Mouse (Mus musculus): ENCODE results near the gene Elovl3. TPM values are rescaled to one million over a fixed set of nuclear protein-coding genes. Genes with fewer than 3 reads are reported as not detected.
"Not testable (repeated sequence)": the region's sequence is repeated elsewhere in the genome, so short reads cannot be mapped to it uniquely, and the experiment has no call there.

Gene Elovl3
- polyA plus RNA-seq, 1 experiment from 2014 or later, result 0.40 TPM

DNA sequence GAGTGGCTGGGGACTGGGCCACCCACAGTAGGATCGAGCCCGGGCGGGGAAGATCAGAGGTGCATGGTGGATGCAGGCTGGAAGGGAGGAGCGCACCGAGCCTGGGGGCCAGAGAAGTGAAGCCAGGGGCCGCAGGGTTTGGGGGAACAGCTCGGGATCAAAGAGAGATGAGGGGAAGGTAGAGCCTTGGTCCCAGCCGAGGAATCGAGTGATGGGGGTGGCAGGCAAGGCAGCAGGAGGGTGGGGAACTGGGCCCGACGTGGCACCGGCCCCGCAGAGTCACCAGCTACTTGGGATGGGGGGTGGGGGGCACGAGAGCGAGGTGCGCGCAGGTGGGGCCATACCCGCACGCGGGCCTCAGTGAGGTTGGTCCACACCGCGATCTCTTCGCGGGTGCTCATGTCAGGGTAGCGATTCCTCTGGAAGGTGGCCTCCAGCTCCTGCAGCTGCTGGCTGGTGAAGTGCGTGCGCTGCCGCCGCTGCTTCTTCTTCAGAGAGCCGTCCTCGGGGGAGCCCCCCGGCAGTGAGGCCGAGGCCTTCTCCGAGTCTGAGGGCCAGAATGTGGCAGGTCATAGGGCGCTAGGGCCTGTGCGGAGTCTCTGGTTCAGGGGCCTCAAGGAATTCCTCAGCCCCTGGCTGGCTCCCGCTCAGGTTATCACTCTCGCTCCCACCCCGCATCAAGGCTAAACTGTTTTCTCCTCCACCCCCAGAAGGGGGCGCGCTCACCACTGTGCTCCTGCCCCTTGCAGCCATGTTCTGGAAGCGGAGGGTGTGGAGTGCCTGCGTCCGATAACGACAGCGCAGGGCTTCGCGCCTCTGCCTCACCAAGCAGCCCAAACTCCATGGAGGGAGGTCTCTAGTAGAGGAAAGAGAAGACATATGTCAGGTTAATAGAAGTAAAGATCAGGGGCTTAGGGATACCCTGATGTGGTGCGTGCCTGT, 5.2 kb downstream of the Elovl3 start:
- Histone ChIP-seq H3K27me3 (peaks cover 87% of the 10 kb centered on the region), H3K4me2 (peak overlapping the region; percentile 100), H3K9me3 (no peaks in the 10 kb centered on the region), H3K27ac (no peak overlapping the region), H3K36me3 (no peaks in the 10 kb centered on the region), H3K9ac (no peak overlapping the region), H3K4me1 (peaks cover 24% of the 10 kb centered on the region), H3K4me3 (peak overlapping the region; percentile 51)
- 4% methylated on average over 49 of the region's 49 CpGs for WGBS
- ATAC-seq (ENCODE audit: insufficient number of reproducible peaks, low FRiP score, low TSS enrichment, low read depth), result no peak

- H3K36me3 ChIP-seq, result no peaks in the 10 kb centered on the region
- H3K4me1 ChIP-seq, result peaks cover 21% of the 10 kb centered on the region
- H3K9ac ChIP-seq, result no peak overlapping the region
- H3K27ac ChIP-seq, result no peak overlapping the region
- peaks cover 89% of the 10 kb centered on the region for H3K27me3 ChIP-seq
- 55% methylated on average over 2 of the region's 2 CpGs for whole genome bisulfite sequencing
- no peak for ATAC-seq (ENCODE audit: insufficient number of reproducible peaks, low FRiP score, low TSS enrichment, low read depth)
- H3K4me3 ChIP-seq, result no peak overlapping the region
- no peaks in the 10 kb centered on the region for H3K9me3 ChIP-seq
- H3K4me2 ChIP-seq, result no peak overlapping the region
These were observed 8.6 kb downstream of the Elovl3 start for GRCm38 (mm10) chr19:46140324-46140723.

- Histone ChIP-seq H3K36me3 (no peaks in the 10 kb centered on the region), H3K9me3 (no peaks in the 10 kb centered on the region), H3K27me3 (peaks cover 88% of the 10 kb centered on the region), H3K4me2 (no peak overlapping the region), H3K4me1 (peaks cover 13% of the 10 kb centered on the region), H3K9ac (no peak overlapping the region), H3K4me3 (no peak overlapping the region), H3K27ac (no peak overlapping the region)
- ATAC-seq (ENCODE audit: insufficient number of reproducible peaks, low FRiP score, low TSS enrichment, low read depth), result peak; percentile 78
- 23% methylated on average over 6 of the region's 6 CpGs for WGBS
These were observed 9.4 kb downstream of the Elovl3 start for GRCm38 (mm10) chr19:46141091-46141490.

GRCm38 (mm10) chr19:46147511-46148371, 16.0 kb downstream of the Elovl3 start, which contains the start of gene Pitx3:
Gene Pitx3, minus strand, starts transcription at chr19:46148326.
- H3K36me3 ChIP-seq, result no peaks in the 10 kb centered on the region
- 1% methylated on average over 45 of the region's 47 CpGs for WGBS
- peak within 1 kb of the TSS; percentile 98 for H3K4me2 ChIP-seq
- peak within 1 kb of the TSS; percentile 58 for H3K4me3 ChIP-seq
- ATAC-seq (ENCODE audit: insufficient number of reproducible peaks, low FRiP score, low TSS enrichment, low read depth), result no peak
- peak within 1 kb of the TSS; percentile 31; the same call in 1 of the 2 replicates for H3K9ac ChIP-seq
- H3K4me1 ChIP-seq, result peaks cover 17% of the 10 kb centered on the region
- no peaks in the 10 kb centered on the region for H3K9me3 ChIP-seq
- peak within 1 kb of the TSS; percentile 54 for H3K27ac ChIP-seq
- peaks cover 81% of the 10 kb centered on the region for H3K27me3 ChIP-seq

DNA sequence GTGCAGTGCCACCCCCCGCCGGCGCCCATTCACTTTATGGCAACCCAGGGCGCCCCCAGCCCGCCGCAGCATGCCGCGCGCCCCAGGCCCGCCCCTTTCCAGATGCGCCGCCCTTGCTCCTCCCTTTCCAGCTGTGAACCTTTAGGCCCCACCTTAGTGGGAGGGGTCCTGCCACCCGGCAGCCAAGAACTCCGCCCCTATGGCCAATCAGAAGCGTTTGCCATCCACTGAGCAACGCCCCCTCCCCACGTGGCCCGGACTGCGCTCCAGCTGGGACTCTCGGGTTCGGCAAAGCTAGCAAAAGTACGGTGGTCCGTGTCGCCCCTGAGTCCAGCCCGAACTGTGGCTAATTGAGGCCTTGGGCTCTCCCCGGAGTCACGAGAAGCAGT, 16.7 kb downstream of the Elovl3 start:
- H3K27me3 ChIP-seq, result peaks cover 74% of the 10 kb centered on the region
- H3K27ac ChIP-seq, result no peak overlapping the region; the same call in 1 of the 2 replicates
- H3K4me3 ChIP-seq, result peak overlapping the region; percentile 58
- H3K4me1 ChIP-seq, result peaks cover 20% of the 10 kb centered on the region
- 0% methylated on average over 27 of the region's 27 CpGs for WGBS
- H3K9ac ChIP-seq, result peak overlapping the region; percentile 31; the same call in 1 of the 2 replicates
- H3K4me2 ChIP-seq, result peak overlapping the region; percentile 98
- no peaks in the 10 kb centered on the region for H3K36me3 ChIP-seq
- H3K9me3 ChIP-seq, result no peaks in the 10 kb centered on the region
- ATAC-seq (ENCODE audit: insufficient number of reproducible peaks, low FRiP score, low TSS enrichment, low read depth), result peak; percentile 83

DNA sequence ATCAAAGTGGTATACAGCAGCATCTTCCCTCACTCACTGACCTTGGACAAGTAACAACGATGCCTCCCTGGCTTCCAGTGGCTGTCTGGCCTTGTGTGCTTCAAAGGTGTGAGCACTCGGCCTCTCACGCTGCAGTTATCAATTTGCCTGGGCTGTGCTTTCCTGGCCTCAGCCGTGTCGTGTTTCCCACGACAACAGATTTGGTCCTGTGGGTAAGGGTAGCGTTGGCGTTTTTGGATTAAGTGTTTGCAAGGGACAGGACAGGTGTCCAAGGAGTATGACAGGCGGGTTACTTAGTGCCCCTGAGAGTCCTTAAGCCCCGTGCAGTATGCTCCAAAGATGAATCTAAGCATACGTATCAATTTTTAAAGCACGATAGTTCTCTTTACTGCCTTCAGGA, 17.4 kb downstream of the Elovl3 start:
- H3K4me1 ChIP-seq, result peaks cover 27% of the 10 kb centered on the region
- 30% methylated on average over 12 of the region's 12 CpGs for WGBS
- peak overlapping the region; percentile 98 for H3K4me2 ChIP-seq
- H3K27ac ChIP-seq, result no peak overlapping the region
- peak overlapping the region; percentile 58 for H3K4me3 ChIP-seq
- no peak overlapping the region for H3K9ac ChIP-seq
- ATAC-seq (ENCODE audit: insufficient number of reproducible peaks, low FRiP score, low TSS enrichment, low read depth), result no peak
- H3K27me3 ChIP-seq, result peaks cover 67% of the 10 kb centered on the region
- no peaks in the 10 kb centered on the region for H3K9me3 ChIP-seq
- H3K36me3 ChIP-seq, result no peaks in the 10 kb centered on the region

DNA sequence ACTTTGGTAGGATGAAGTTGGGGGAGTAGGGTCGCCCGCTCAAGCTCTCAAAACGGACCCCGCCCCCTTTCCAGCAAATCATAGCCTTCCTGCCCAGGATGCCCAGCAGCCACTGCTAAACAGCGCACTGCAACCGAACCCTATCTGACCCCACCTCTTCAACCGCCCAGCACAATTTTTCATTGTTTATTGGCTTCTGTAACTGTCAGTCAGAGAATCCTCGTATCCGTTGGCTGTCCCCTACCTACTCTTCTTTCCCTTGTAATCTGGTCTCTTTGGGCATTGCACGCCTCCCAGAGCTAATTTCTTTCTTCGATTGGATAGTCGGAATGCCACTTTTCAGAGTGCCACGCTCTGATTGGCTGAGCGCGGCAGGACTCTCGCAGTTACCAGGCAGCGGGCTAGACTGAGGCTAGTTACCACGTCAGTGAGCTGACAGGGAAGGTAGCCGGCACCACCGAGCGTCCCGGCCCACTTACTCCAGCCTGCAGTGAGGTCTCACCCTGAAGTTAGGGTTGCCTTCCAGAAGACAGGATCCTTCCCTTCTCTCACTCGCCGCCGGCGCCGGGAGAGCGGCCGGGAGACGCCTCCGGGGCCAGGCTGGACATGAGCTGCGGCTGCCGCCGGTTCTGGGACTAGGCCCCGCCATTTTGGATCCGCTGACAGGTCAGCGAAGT, 20.6 kb downstream of the Elovl3 start, which contains the start of gene Gbf1:
Gene Gbf1, plus strand, starts transcription at position 383 of the 677 bp plus-strand sequence.
- H3K27me3 ChIP-seq, result peaks cover 36% of the 10 kb centered on the region
- WGBS, result under 1% methylated on average over 37 of the region's 37 CpGs
- H3K4me2 ChIP-seq, result peak within 1 kb of the TSS; percentile 81
- peaks cover 31% of the 10 kb centered on the region for H3K4me1 ChIP-seq
- H3K27ac ChIP-seq, result peak within 1 kb of the TSS; percentile 70; the same call in 1 of the 2 replicates
- H3K4me3 ChIP-seq, result peak within 1 kb of the TSS; percentile 90
- H3K9ac ChIP-seq, result peak within 1 kb of the TSS; percentile 61
- no peaks in the 10 kb centered on the region for H3K36me3 ChIP-seq
- peak; percentile 97 for ATAC-seq (ENCODE audit: insufficient number of reproducible peaks, low FRiP score, low TSS enrichment, low read depth)
- no peaks in the 10 kb centered on the region for H3K9me3 ChIP-seq

GRCm38 (mm10) chr19:46165950-46166349, 34.3 kb downstream of the Elovl3 start:
- Histone ChIP-seq H3K4me3 (no peak overlapping the region), H3K36me3 (peaks cover 46% of the 10 kb centered on the region), H3K27ac (no peak overlapping the region), H3K4me1 (no peaks in the 10 kb centered on the region), H3K27me3 (no peaks in the 10 kb centered on the region), H3K9me3 (no peaks in the 10 kb centered on the region), H3K9ac (no peak overlapping the region), H3K4me2 (no peak overlapping the region)
- 92% methylated on average over 3 of the region's 3 CpGs for WGBS
- no peak for ATAC-seq (ENCODE audit: insufficient number of reproducible peaks, low FRiP score, low TSS enrichment, low read depth)

DNA sequence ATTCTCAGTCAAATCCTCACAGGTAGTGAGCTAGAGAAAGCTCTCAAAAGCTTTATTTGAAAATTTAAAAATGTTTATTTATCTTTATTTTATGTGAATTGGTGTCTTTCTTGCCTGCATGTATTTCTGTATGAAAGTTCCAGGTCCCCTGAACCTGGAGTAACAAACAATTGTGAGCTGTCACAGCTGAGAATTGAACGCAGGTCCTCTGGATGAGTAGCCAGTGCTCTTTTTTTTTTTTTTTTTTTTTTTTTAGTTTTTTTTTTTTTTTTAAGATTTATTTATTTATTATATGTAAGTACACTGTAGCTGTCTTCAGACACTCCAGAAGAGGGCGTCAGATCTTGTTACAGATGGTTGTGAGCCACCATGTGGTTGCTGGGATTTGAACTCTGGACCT, 35.5 kb downstream of the Elovl3 start:
- H3K4me1 ChIP-seq; H3K27ac ChIP-seq; ATAC-seq (ENCODE audit: insufficient number of reproducible peaks, low FRiP score, low TSS enrichment, low read depth); H3K9me3 ChIP-seq; H3K27me3 ChIP-seq; H3K4me2 ChIP-seq; H3K9ac ChIP-seq; H3K4me3 ChIP-seq: not testable (repeated sequence)
- WGBS, result 96% methylated on average over 1 of the region's 2 CpGs
- H3K36me3 ChIP-seq, result peaks cover 50% of the 10 kb centered on the region

DNA sequence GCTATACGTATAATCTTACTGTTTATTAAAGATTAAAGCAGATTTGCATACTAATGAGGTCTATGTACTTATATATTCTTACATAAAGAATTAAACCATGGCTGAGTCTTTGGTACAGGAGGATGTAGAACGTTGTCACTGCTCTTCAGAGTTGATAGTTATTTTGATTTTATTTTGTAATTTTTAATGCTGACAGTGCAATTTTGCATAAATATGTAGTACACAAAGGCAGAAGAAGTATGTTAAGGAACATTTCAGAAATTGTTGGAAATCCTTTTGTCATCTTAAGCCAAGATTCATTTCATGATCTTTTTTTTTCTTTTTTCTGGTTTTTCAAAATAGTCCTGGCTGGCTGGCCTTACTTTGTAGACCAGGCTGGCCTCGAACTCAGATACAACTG, 37.7 kb downstream of the Elovl3 start:
- no peak overlapping the region for H3K4me3 ChIP-seq
- H3K9me3 ChIP-seq, result no peaks in the 10 kb centered on the region
- no peak overlapping the region for H3K27ac ChIP-seq
- no peak overlapping the region for H3K4me2 ChIP-seq
- ATAC-seq (ENCODE audit: insufficient number of reproducible peaks, low FRiP score, low TSS enrichment, low read depth), result no peak
- H3K36me3 ChIP-seq, result peaks cover 44% of the 10 kb centered on the region
- 91% methylated on average over 3 of the region's 3 CpGs for WGBS
- no peaks in the 10 kb centered on the region for H3K4me1 ChIP-seq
- H3K27me3 ChIP-seq, result no peaks in the 10 kb centered on the region
- no peak overlapping the region for H3K9ac ChIP-seq

DNA sequence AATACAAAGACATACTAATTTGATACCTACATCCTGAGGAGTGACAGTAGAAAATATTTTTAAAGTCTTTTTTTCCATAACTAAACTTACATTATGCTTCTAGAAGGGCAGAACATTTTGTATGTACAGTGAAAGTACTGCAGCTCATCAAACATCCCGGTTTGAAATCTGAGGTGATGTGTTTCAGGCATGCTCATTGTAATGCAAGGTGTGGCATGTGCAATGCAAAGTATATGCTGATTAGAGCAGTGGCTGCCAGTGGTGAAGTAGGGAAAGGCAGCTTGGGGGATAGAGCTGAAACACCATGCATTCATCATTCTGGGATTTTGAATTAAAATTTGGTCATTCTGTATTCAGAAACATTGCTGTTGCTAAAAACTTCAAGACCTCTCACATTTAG, 38.2 kb downstream of the Elovl3 start:
- Histone ChIP-seq H3K4me2 (no peak overlapping the region), H3K9me3 (no peaks in the 10 kb centered on the region), H3K36me3 (peaks cover 39% of the 10 kb centered on the region), H3K9ac (no peak overlapping the region), H3K4me3 (no peak overlapping the region), H3K27ac (no peak overlapping the region), H3K4me1 (no peaks in the 10 kb centered on the region), H3K27me3 (no peaks in the 10 kb centered on the region)
- 48% methylated on average over 1 of the region's 1 CpGs for WGBS
- ATAC-seq (ENCODE audit: insufficient number of reproducible peaks, low FRiP score, low TSS enrichment, low read depth), result no peak

All from limb, embryonic 15.5 days (tissue).